Mouse (Mus musculus) spleen, adult 2 months (tissue): Measurements from ENCODE around the gene Rabggta.

Experiments used
- CTCF ChIP-seq: fragments of 200-500 bp; IDR thresholded peaks from 2 replicates; pipeline ENCODE4 v1.5.1; 2011; ENCODE audit warnings: mild to moderate bottlenecking, inconsistent platforms; ENCODE audit not compliant: insufficient read depth, insufficient read length, insufficient replicate concordance; ENCODE audit errors: extremely low read depth
- POLR2A ChIP-seq: fragments of 200-500 bp; IDR thresholded peaks from 2 replicates; pipeline ENCODE4 v1.6.1; 2011; ENCODE audit warnings: low read depth, low read length, inconsistent platforms

- no peak for TF ChIP-seq POLR2A
- no peak for TF ChIP-seq CTCF
Observed at GRCm38 (mm10) chr14:55720666-55721065, 1.4 kb downstream of the Rabggta start.
